Mouse (Mus musculus) kidney, postnatal 0 days (tissue): ENCODE data around the gene Des. TPM values are rescaled to one million over a fixed set of nuclear protein-coding genes. Genes with fewer than 3 reads are reported as not detected.

Experiments used
- ATAC-seq: fragments of 200-750 bp; cut with Nextera tagmentation; replicated peaks from 2 replicates; pipeline ENCODE4 v1.8.0; 2017; ENCODE audit warnings: low read depth, moderate number of reproducible peaks, moderate TSS enrichment, moderate library complexity; ENCODE audit not compliant: low FRiP score
- DNase-seq: peaks from one replicate; pipeline ENCODE4 v3.0.0-alpha.2; 2016; ENCODE audit warnings: low spot score
- H3K27ac ChIP-seq: fragments of 300-500 bp; sonication (generic); 2 replicates; pipeline ENCODE4 v1.5.1; 2014; ENCODE audit warnings: mild to moderate bottlenecking
- H3K27me3 ChIP-seq: fragments of 300-500 bp; sonication (generic); 2 replicates; pipeline ENCODE4 v1.6.1; 2014; ENCODE audit warnings: low read length, mixed read lengths; ENCODE audit not compliant: insufficient read depth
- H3K36me3 ChIP-seq: fragments of 300-500 bp; sonication (generic); 2 replicates; pipeline ENCODE4 v1.6.1; 2014; ENCODE audit warnings: low read length, mixed read lengths; ENCODE audit not compliant: insufficient read depth
- H3K4me1 ChIP-seq: fragments of 300-500 bp; sonication (generic); replicated peaks from 2 replicates; pipeline ENCODE4 v1.6.1; 2014; ENCODE audit warnings: antibody characterized with exemption, low read length, mixed read lengths; ENCODE audit not compliant: insufficient read depth
- H3K4me2 ChIP-seq: fragments of 300-500 bp; sonication (generic); 2 replicates; pipeline ENCODE4 v1.6.1; 2014; ENCODE audit warnings: mild to moderate bottlenecking, low read length, moderate library complexity, mixed read lengths
- H3K4me3 ChIP-seq: fragments of 300-500 bp; sonication (generic); replicated peaks from 2 replicates; pipeline ENCODE4 v1.5.1; 2014; ENCODE audit warnings: low read depth, low read length
- H3K9ac ChIP-seq: fragments of 300-500 bp; sonication (generic); 2 replicates; pipeline ENCODE4 v1.6.1; 2014; ENCODE audit warnings: low read depth, low read length
- H3K9me3 ChIP-seq: fragments of 300-500 bp; sonication (generic); replicated peaks from 2 replicates; pipeline ENCODE4 v1.6.1; 2016; ENCODE audit warnings: low read length, inconsistent platforms, mixed read lengths
- CTCF ChIP-seq: IDR thresholded peaks from 2 replicates; pipeline ENCODE4 v1.5.1; 2016; ENCODE audit warnings: antibody characterized with exemption, low read depth, mild to moderate bottlenecking, moderate library complexity
- WGBS: fragments of 180-500 bp; shearing (Covaris S2); extraction: QIAGEN DNeasy Blood & Tissue Kit; methylation state at CpG from one replicate; pipeline ENCODE4 v1.1.7; 2014; 5-methylcytosine and 5-hydroxymethylcytosine counted together
- polyA plus RNA-seq: library from polyadenylated mRNA; unstranded; fragments of >200 nt; fragmentation: Nextera tagmentation; extraction: Ambion mirVana; gene quantifications from 2 replicates; pipeline ENCODE4 v1.2.1, GENCODE M21; 2015

Des gene
- polyA plus RNA-seq, 1 experiment from 2014 or later = 18.6 TPM

DNA sequence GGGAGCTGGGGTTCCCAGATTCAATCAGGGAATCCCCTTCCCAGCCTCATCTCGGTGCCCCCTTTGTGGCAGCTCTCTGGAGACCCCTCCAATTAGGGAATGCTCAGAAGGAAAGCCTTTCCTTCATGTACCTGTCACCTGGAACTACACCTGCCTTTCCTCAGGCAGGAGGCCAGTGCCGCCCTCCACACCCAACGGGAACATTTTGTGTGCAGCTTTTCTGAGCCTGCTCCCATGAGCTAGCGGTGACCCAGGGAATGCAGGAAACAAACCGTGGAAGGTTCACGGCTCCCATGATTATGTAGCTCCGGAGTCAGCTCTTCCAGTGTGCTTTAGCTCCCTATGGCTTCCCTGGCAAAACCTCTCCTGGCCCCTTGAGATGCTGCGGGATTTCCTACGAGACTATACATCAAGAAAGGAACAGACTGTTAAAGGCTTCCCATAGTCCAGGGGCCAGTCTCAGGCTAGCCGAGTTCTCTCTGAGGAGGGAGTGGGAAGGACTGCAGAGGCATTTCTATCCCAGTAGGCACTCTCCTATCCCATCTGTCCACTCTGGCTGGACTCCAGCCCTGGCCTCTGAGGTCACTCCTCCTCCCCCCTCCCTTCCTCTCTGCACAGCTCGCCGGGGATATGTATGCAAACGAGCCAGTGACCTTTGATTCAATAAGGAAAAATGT, 10.0 kb downstream of the Des start:
- Histone ChIP-seq H3K27me3 (peaks cover 1% of the 10 kb centered on the region; the same call in 1 of the 2 replicates), H3K4me1 (peaks cover 9% of the 10 kb centered on the region), H3K4me2 (peak overlapping the region; percentile 10; the same call in 1 of the 2 replicates), H3K9ac (0 out of 2 replicates have a peak overlapping the region, but pooled peaks have one; percentile 2), H3K9me3 (no peaks in the 10 kb centered on the region), H3K36me3 (no peaks in the 10 kb centered on the region), H3K4me3 (no peak overlapping the region), H3K27ac (0 out of 2 replicates have a peak overlapping the region, but pooled peaks have one; percentile 27)
- TF ChIP-seq CTCF = no peak
- peak; percentile 66 for ATAC-seq
- 31% methylated on average over 13 of the region's 13 CpGs for WGBS
- peak; percentile 67 for DNase-seq

DNA sequence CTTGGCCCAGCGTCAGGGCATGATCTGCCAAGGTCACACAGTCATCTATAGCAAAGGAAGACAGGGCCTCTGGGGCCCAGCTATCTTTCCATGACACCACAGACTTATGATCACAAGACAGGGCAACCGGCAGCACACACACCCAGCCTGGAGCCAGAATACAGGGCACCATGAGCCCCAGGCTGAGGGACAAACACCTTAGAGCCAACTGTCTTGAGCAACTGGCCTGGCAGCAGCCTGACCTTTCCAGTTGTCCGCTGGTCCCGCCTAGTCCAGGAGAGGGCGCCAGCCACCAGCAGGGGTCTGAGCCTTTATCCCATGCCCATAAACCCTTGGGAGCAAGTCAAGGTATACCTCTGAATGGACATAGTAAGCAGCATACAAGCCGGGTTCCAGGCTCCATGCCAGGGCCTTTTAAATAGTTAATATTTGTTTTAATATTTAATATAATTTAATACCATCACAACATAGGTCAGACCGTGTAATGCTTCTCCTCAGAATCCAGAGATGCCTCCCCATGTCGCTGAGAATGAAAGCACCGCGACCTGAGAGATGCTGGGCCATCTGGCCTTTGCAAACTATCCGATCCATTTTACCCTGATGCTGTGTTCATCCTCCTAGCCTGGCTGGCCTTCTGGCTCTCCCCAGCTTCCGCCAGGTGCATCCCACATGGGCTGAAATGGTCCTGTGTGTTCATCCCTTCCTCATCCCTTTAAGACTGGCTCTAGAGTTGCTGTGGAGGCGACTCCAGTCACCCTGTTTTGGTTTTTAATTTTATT, 11.4 kb downstream of the Des start:
- peaks cover 14% of the 10 kb centered on the region for H3K4me1 ChIP-seq
- peak; percentile 65 for DNase-seq
- WGBS = 53% methylated on average over 13 of the region's 13 CpGs

DNA sequence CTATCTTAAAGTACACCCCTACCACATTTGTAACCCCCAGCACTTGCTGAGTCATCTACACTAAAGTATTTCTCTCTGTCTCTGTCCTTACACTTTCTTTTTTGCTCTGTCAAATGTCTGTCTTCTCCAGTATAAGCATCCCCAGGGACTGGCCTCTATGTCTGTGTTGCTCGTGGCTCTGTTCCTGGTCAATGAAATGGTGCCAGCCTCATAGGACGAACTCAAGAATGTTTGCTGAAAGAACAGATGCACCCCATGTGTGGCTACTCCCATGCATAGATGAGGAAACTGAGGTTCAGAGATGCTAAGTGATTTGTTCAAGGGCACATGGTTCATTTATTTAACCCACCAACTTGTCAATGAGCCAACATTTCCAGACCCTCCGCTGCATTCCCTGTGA, 12.3 kb downstream of the Des start:
- H3K27ac ChIP-seq = no peak overlapping the region
- H3K4me3 ChIP-seq = no peak overlapping the region
- ATAC-seq (no peak), DNase-seq (no peak)
- no peak for TF ChIP-seq CTCF
- H3K36me3 ChIP-seq = no peaks in the 10 kb centered on the region
- H3K9me3 ChIP-seq = no peaks in the 10 kb centered on the region
- 80% methylated on average over 3 of the region's 3 CpGs for WGBS
- no peak overlapping the region for H3K9ac ChIP-seq
- H3K4me2 ChIP-seq = no peak overlapping the region
- H3K27me3 ChIP-seq = peaks cover 10% of the 10 kb centered on the region; the same call in 1 of the 2 replicates
- peaks cover 14% of the 10 kb centered on the region for H3K4me1 ChIP-seq

More for the DNA sequence above, 11.4 kb downstream of the Des start:
- no peaks in the 10 kb centered on the region for H3K36me3 ChIP-seq
- no peaks in the 10 kb centered on the region for H3K9me3 ChIP-seq
- H3K27me3 ChIP-seq = peaks cover 10% of the 10 kb centered on the region; the same call in 1 of the 2 replicates
- H3K9ac ChIP-seq = no peak overlapping the region
- H3K4me2 ChIP-seq = no peak overlapping the region
- H3K4me3 ChIP-seq = no peak overlapping the region
- peak; percentile 80 for TF ChIP-seq CTCF
- H3K27ac ChIP-seq = no peak overlapping the region
- ATAC-seq = no peak

DNA sequence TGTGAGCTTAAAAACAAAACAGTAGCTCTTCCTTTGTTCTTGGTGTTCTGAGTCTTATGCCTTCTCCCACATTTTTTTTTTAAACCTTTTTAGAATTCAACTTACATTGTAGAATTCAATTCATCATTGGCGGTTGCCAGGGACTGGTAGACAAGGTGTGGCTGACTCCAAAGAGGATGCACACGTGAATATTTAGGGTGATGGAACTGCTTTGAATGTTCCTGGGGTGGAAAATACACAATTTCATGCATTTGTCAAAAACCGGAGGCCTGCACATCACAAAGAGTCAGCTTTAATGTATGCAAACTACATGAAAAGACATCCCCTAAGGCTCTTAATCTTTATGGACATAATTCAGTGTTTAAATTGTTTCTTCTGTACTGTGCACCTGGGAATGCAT, 13.1 kb downstream of the Des start:
- Histone ChIP-seq H3K36me3 (no peaks in the 10 kb centered on the region), H3K27ac (no peak overlapping the region), H3K27me3 (peaks cover 10% of the 10 kb centered on the region; the same call in 1 of the 2 replicates), H3K4me1 (peaks cover 14% of the 10 kb centered on the region), H3K9ac (no peak overlapping the region), H3K9me3 (no peaks in the 10 kb centered on the region), H3K4me3 (no peak overlapping the region), H3K4me2 (no peak overlapping the region)
- ATAC-seq = no peak
- no peak for TF ChIP-seq CTCF
- DNase-seq = no peak
- 79% methylated on average over 3 of the region's 3 CpGs for WGBS

DNA sequence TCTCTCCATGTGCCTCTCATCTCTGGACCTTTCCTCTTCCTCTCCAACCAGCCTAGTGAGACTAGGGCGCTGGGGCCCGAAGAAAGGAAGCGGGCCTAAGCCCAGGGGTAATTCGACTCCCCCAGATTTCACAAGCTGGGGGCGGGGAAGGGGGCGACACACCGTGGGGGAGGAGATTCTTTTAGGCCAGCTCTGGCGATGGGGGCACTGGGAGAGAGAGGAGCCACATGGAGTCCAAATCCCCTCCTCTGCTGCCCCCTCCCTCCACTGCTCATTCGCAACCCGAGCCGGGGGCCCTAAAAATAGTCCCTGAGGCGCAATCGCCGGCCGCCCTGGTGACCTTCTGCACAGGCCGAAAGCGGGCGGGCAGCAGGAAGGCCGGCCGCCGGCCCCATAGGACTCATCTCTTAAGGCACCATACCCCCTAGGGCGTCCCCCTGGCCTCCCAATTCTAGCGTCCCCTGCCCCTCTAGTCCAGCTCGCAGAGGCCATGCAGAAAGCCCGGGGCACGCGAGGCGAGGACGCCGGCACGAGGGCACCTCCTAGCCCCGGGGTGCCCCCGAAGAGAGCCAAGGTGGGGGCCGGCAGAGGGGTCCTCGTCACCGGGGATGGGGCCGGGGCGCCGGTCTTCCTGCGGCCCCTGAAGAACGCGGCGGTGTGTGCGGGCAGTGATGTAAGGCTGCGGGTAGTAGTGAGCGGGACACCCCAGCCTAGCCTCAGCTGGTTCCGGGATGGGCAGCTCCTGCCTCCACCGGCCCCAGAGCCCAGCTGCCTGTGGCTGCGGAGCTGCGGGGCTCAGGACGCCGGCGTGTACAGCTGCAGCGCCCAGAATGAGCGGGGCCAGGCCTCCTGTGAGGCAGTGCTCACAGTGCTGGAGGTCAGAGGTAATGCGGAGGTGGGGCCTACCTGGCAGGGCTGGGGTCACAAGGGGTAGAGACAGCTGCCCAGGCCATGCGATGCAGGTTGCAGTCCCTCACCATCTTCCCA, 15.1 kb downstream of the Des start, which contains the start of gene Speg:
Speg (plus strand) TSS at position 348 of the 987 bp plus-strand sequence.
- WGBS = 9% methylated on average over 55 of the region's 57 CpGs
- H3K4me2 ChIP-seq = peak within 1 kb of the TSS; percentile 47
- TF ChIP-seq CTCF = no peak
- H3K9me3 ChIP-seq = no peaks in the 10 kb centered on the region
- peaks cover 10% of the 10 kb centered on the region; the same call in 1 of the 2 replicates for H3K27me3 ChIP-seq
- peak; percentile 47 for ATAC-seq
- no peaks in the 10 kb centered on the region for H3K36me3 ChIP-seq
- no peak for DNase-seq
- peak within 1 kb of the TSS; percentile 12 for H3K4me3 ChIP-seq
- peaks cover 9% of the 10 kb centered on the region for H3K4me1 ChIP-seq
- H3K27ac ChIP-seq = no peak within 1 kb of the TSS
- H3K9ac ChIP-seq = peak within 1 kb of the TSS; percentile 47; the same call in 1 of the 2 replicates
